Mouse (Mus musculus): Measurements from ENCODE around the gene Lrrc8b. TPM values are rescaled to one million over a fixed set of nuclear protein-coding genes. Genes with fewer than 3 reads are reported as not detected.

The Lrrc8b gene
- polyA plus RNA-seq, 1 experiment from 2014 or later, result 18.5 TPM

GRCm38 (mm10) chr5:105440992-105441535, 25.5 kb downstream of the Lrrc8b start:
- Histone ChIP-seq H3K4me2 (ENCODE audit: low read length) (no peak overlapping the region), H3K9ac (ENCODE audit: low read depth, low read length) (no peak overlapping the region), H3K27ac (ENCODE audit: low read length) (no peak overlapping the region), H3K4me1 (ENCODE audit: control insufficient read depth, insufficient read depth, low read length) (no peaks in the 10 kb centered on the region), H3K27me3 (ENCODE audit: control insufficient read depth, insufficient read depth, low read depth, low read length) (no peaks in the 10 kb centered on the region), H3K4me3 (ENCODE audit: low read depth, low read length) (no peak overlapping the region), H3K9me3 (replicated peaks; ENCODE audit: control insufficient read depth, low read length, poor library complexity, severe bottlenecking) (no peaks in the 10 kb centered on the region), H3K36me3 (ENCODE audit: control insufficient read depth, insufficient read depth, low read length) (no peaks in the 10 kb centered on the region)
- ATAC-seq, result no peak
- 67% methylated on average over 9 of the region's 9 CpGs for WGBS

GRCm38 (mm10) chr5:105442212-105443000, 26.8 kb downstream of the Lrrc8b start:
- no peaks in the 10 kb centered on the region for H3K9me3 ChIP-seq (replicated peaks; ENCODE audit: control insufficient read depth, low read length, poor library complexity, severe bottlenecking)
- no peaks in the 10 kb centered on the region for H3K36me3 ChIP-seq (ENCODE audit: control insufficient read depth, insufficient read depth, low read length)
- no peaks in the 10 kb centered on the region for H3K27me3 ChIP-seq (ENCODE audit: control insufficient read depth, insufficient read depth, low read depth, low read length)
- no peak overlapping the region for H3K27ac ChIP-seq (ENCODE audit: low read length)
- no peak overlapping the region for H3K4me3 ChIP-seq (ENCODE audit: low read depth, low read length)
- H3K4me1 ChIP-seq (ENCODE audit: control insufficient read depth, insufficient read depth, low read length), result no peaks in the 10 kb centered on the region
- WGBS, result 87% methylated on average over 5 of the region's 5 CpGs
- no peak overlapping the region for H3K9ac ChIP-seq (ENCODE audit: low read depth, low read length)
- ATAC-seq, result no peak
- no peak overlapping the region for H3K4me2 ChIP-seq (ENCODE audit: low read length)

- 64% methylated on average over 11 of the region's 11 CpGs for WGBS
- no peaks in the 10 kb centered on the region for H3K9me3 ChIP-seq (replicated peaks; ENCODE audit: control insufficient read depth, low read length, poor library complexity, severe bottlenecking)
- no peaks in the 10 kb centered on the region for H3K4me1 ChIP-seq (ENCODE audit: control insufficient read depth, insufficient read depth, low read length)
These were observed 27.7 kb downstream of the Lrrc8b start for GRCm38 (mm10) chr5:105443057-105443815.

GRCm38 (mm10) chr5:105445686-105446085, 30.1 kb downstream of the Lrrc8b start:
- no peak overlapping the region for H3K4me2 ChIP-seq (ENCODE audit: low read length)
- H3K36me3 ChIP-seq (ENCODE audit: control insufficient read depth, insufficient read depth, low read length), result no peaks in the 10 kb centered on the region
- H3K4me1 ChIP-seq (ENCODE audit: control insufficient read depth, insufficient read depth, low read length), result no peaks in the 10 kb centered on the region
- no peak overlapping the region for H3K4me3 ChIP-seq (ENCODE audit: low read depth, low read length)
- no peak overlapping the region for H3K9ac ChIP-seq (ENCODE audit: low read depth, low read length)
- WGBS, result 82% methylated on average over 6 of the region's 6 CpGs
- H3K9me3 ChIP-seq (replicated peaks; ENCODE audit: control insufficient read depth, low read length, poor library complexity, severe bottlenecking), result no peaks in the 10 kb centered on the region
- no peak overlapping the region for H3K27ac ChIP-seq (ENCODE audit: low read length)
- no peak for ATAC-seq
- H3K27me3 ChIP-seq (ENCODE audit: control insufficient read depth, insufficient read depth, low read depth, low read length), result no peaks in the 10 kb centered on the region

More at GRCm38 (mm10) chr5:105443057-105443815, 27.7 kb downstream of the Lrrc8b start:
- H3K4me3 ChIP-seq (ENCODE audit: low read depth, low read length), result no peak overlapping the region
- H3K36me3 ChIP-seq (ENCODE audit: control insufficient read depth, insufficient read depth, low read length), result no peaks in the 10 kb centered on the region
- H3K4me2 ChIP-seq (ENCODE audit: low read length), result no peak overlapping the region
- H3K27ac ChIP-seq (ENCODE audit: low read length), result no peak overlapping the region
- H3K27me3 ChIP-seq (ENCODE audit: control insufficient read depth, insufficient read depth, low read depth, low read length), result no peaks in the 10 kb centered on the region
- no peak overlapping the region for H3K9ac ChIP-seq (ENCODE audit: low read depth, low read length)
- no peak for ATAC-seq

DNA sequence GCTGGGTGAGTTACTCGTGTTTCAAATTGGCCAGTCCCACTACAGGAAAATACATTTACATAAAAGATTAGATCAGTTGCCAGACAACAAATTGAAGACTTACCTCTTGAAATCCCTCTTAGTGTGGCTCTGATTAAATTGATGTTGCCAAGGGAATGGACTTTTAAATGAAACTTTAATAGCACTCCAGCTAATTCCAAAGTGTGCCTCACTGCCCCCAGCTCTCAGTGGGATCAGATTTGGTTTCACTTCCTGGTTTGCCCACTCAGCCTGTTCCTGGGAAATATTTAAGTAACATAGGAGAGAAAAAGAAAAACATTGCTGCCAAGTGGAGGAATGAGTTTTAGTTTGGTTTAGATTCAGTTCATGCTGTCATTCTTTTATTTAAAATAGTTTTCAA, 38.5 kb downstream of the Lrrc8b start:
- Histone ChIP-seq H3K4me1 (ENCODE audit: control insufficient read depth, insufficient read depth, low read length) (no peaks in the 10 kb centered on the region; the same call in 1 of the 2 replicates), H3K4me2 (ENCODE audit: low read length) (no peak overlapping the region), H3K27me3 (ENCODE audit: control insufficient read depth, insufficient read depth, low read depth, low read length) (no peaks in the 10 kb centered on the region), H3K4me3 (ENCODE audit: low read depth, low read length) (no peak overlapping the region), H3K36me3 (ENCODE audit: control insufficient read depth, insufficient read depth, low read length) (no peaks in the 10 kb centered on the region), H3K9ac (ENCODE audit: low read depth, low read length) (no peak overlapping the region), H3K27ac (ENCODE audit: low read length) (no peak overlapping the region), H3K9me3 (replicated peaks; ENCODE audit: control insufficient read depth, low read length, poor library complexity, severe bottlenecking) (no peaks in the 10 kb centered on the region)
- no peak for ATAC-seq
- WGBS, result 30% methylated on average over 1 of the region's 1 CpGs

DNA sequence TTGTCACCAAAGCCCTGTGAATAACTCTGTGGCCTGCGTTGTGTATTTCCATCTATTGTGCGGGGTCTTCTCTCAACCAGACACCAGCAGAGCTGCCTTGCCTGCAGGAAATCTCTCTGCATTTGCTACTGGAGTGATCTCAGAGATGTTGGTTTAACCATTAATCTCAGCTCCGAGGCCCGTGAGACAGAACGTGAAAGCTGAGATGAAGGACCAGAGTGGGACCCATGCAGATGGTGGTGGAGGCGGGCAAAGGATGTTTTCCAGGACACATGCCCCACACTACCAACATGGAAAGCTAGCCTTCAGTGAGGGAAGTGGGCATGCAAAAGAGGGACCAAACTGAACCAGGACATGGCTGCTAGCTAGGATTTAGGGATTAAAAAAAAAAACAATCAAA, 43.5 kb downstream of the Lrrc8b start:
- 89% methylated on average over 6 of the region's 6 CpGs for WGBS
- H3K9ac ChIP-seq (ENCODE audit: low read depth, low read length), result no peak overlapping the region
- H3K4me2 ChIP-seq (ENCODE audit: low read length), result no peak overlapping the region
- H3K4me3 ChIP-seq (ENCODE audit: low read depth, low read length), result no peak overlapping the region
- no peak overlapping the region for H3K27ac ChIP-seq (ENCODE audit: low read length)
- H3K36me3 ChIP-seq (ENCODE audit: control insufficient read depth, insufficient read depth, low read length), result no peaks in the 10 kb centered on the region
- no peaks in the 10 kb centered on the region for H3K9me3 ChIP-seq (replicated peaks; ENCODE audit: control insufficient read depth, low read length, poor library complexity, severe bottlenecking)
- no peaks in the 10 kb centered on the region for H3K27me3 ChIP-seq (ENCODE audit: control insufficient read depth, insufficient read depth, low read depth, low read length)
- no peak for ATAC-seq
- no peaks in the 10 kb centered on the region for H3K4me1 ChIP-seq (ENCODE audit: control insufficient read depth, insufficient read depth, low read length)

- WGBS, result 93% methylated on average over 5 of the region's 5 CpGs
- H3K4me3 ChIP-seq (ENCODE audit: low read depth, low read length), result no peak overlapping the region
- no peaks in the 10 kb centered on the region for H3K36me3 ChIP-seq (ENCODE audit: control insufficient read depth, insufficient read depth, low read length)
- no peaks in the 10 kb centered on the region for H3K9me3 ChIP-seq (replicated peaks; ENCODE audit: control insufficient read depth, low read length, poor library complexity, severe bottlenecking)
- no peaks in the 10 kb centered on the region for H3K27me3 ChIP-seq (ENCODE audit: control insufficient read depth, insufficient read depth, low read depth, low read length)
- no peak overlapping the region for H3K4me2 ChIP-seq (ENCODE audit: low read length)
- no peak overlapping the region for H3K27ac ChIP-seq (ENCODE audit: low read length)
- H3K9ac ChIP-seq (ENCODE audit: low read depth, low read length), result no peak overlapping the region
- no peaks in the 10 kb centered on the region for H3K4me1 ChIP-seq (ENCODE audit: control insufficient read depth, insufficient read depth, low read length)
- no peak for ATAC-seq
These were observed 45.0 kb downstream of the Lrrc8b start for GRCm38 (mm10) chr5:105460551-105460950.

GRCm38 (mm10) chr5:105461076-105461475, 45.5 kb downstream of the Lrrc8b start:
- H3K4me1 ChIP-seq (ENCODE audit: control insufficient read depth, insufficient read depth, low read length), result no peaks in the 10 kb centered on the region
- H3K27ac ChIP-seq (ENCODE audit: low read length), result no peak overlapping the region
- no peak overlapping the region for H3K4me3 ChIP-seq (ENCODE audit: low read depth, low read length)
- H3K9ac ChIP-seq (ENCODE audit: low read depth, low read length), result no peak overlapping the region
- no peaks in the 10 kb centered on the region for H3K36me3 ChIP-seq (ENCODE audit: control insufficient read depth, insufficient read depth, low read length)
- 95% methylated on average over 1 of the region's 1 CpGs for WGBS
- H3K27me3 ChIP-seq (ENCODE audit: control insufficient read depth, insufficient read depth, low read depth, low read length), result no peaks in the 10 kb centered on the region
- no peak overlapping the region for H3K4me2 ChIP-seq (ENCODE audit: low read length)
- H3K9me3 ChIP-seq (replicated peaks; ENCODE audit: control insufficient read depth, low read length, poor library complexity, severe bottlenecking), result no peaks in the 10 kb centered on the region
- ATAC-seq, result no peak

DNA sequence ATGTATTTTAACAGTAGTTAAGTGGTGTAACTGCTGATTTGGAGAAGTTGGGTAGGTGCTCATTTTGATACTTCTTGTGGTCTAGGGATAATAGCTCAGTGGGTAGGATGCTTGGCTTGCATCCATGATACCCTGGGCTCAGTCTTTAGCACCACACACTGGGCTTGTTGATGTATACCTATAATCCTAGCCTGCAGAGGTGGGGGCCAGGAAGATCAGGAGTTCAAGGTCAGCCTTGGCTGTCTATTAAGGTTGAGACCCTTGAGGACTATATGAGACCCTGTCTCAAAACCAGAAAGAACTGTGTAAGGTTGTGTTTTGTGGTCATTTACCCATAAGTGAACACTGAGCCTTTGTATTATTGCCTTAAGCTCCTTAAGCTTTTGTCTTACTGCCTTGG, 49.1 kb downstream of the Lrrc8b start:
- no peak overlapping the region for H3K27ac ChIP-seq (ENCODE audit: low read length)
- H3K4me1 ChIP-seq (ENCODE audit: control insufficient read depth, insufficient read depth, low read length), result no peaks in the 10 kb centered on the region
- ATAC-seq, result no peak
- H3K27me3 ChIP-seq (ENCODE audit: control insufficient read depth, insufficient read depth, low read depth, low read length), result no peaks in the 10 kb centered on the region
- H3K9me3 ChIP-seq (replicated peaks; ENCODE audit: control insufficient read depth, low read length, poor library complexity, severe bottlenecking), result no peaks in the 10 kb centered on the region
- no peak overlapping the region for H3K9ac ChIP-seq (ENCODE audit: low read depth, low read length)
- no peak overlapping the region for H3K4me3 ChIP-seq (ENCODE audit: low read depth, low read length)
- no peaks in the 10 kb centered on the region for H3K36me3 ChIP-seq (ENCODE audit: control insufficient read depth, insufficient read depth, low read length)
- H3K4me2 ChIP-seq (ENCODE audit: low read length), result no peak overlapping the region
